Mouse (Mus musculus) hindbrain, embryonic 11.5 days (tissue): ENCODE measurements around the gene Rnf157. TPM values are rescaled to one million over a fixed set of nuclear protein-coding genes. Genes with fewer than 3 reads are reported as not detected.

Source experiments
- ATAC-seq: fragments of 200-750 bp; cut with Nextera tagmentation; 2 replicates; pipeline ENCODE4 v1.8.0; 2017; ENCODE audit warnings: mild to moderate bottlenecking, moderate TSS enrichment, moderate library complexity; ENCODE audit not compliant: low FRiP score
- DNase-seq: peaks from one replicate; pipeline ENCODE4 v3.0.0-alpha.2; 2015; ENCODE audit warnings: low spot score
- H3K27ac ChIP-seq: fragments of 300-500 bp; sonication (generic); 2 replicates; pipeline ENCODE4 v1.5.1; 2014; ENCODE audit warnings: mild to moderate bottlenecking, low read depth, low read length
- H3K27me3 ChIP-seq: fragments of 300-500 bp; sonication (generic); 2 replicates; pipeline ENCODE4 v1.6.1; 2014; ENCODE audit warnings: mild to moderate bottlenecking, low read length, moderate library complexity, mixed read lengths; ENCODE audit not compliant: control insufficient read depth, insufficient read depth
- H3K36me3 ChIP-seq: fragments of 300-500 bp; sonication (generic); 2 replicates; pipeline ENCODE4 v1.6.1; 2014; ENCODE audit warnings: mild to moderate bottlenecking, low read length, moderate library complexity, mixed read lengths; ENCODE audit not compliant: control insufficient read depth, insufficient read depth
- H3K4me1 ChIP-seq: fragments of 300-500 bp; sonication (generic); replicated peaks from 2 replicates; pipeline ENCODE4 v1.6.1; 2014; ENCODE audit warnings: low read length, mixed read lengths; ENCODE audit not compliant: control insufficient read depth, insufficient read depth
- H3K4me2 ChIP-seq: fragments of 300-500 bp; sonication (generic); replicated peaks from 2 replicates; pipeline ENCODE4 v1.6.1; 2014; ENCODE audit warnings: mild to moderate bottlenecking, low read depth, low read length
- H3K4me3 ChIP-seq: fragments of 300-500 bp; sonication (generic); 2 replicates; pipeline ENCODE4 v1.5.1; 2014; ENCODE audit warnings: low read depth, low read length
- H3K9ac ChIP-seq: fragments of 300-500 bp; sonication (generic); 2 replicates; pipeline ENCODE4 v1.6.1; 2014; ENCODE audit warnings: low read depth, low read length
- H3K9me3 ChIP-seq: fragments of 300-500 bp; sonication (generic); 2 replicates; pipeline ENCODE4 v1.6.1; 2016; ENCODE audit warnings: low read length; ENCODE audit not compliant: control insufficient read depth
- WGBS: fragments of 180-500 bp; shearing (Covaris S2); extraction: QIAGEN DNeasy Blood & Tissue Kit; methylation state at CpG from one replicate; pipeline ENCODE4 v1.1.7; 2014; 5-methylcytosine and 5-hydroxymethylcytosine counted together
- polyA plus RNA-seq: library from polyadenylated mRNA; unstranded; fragments of >200 nt; fragmentation: Nextera tagmentation; extraction: Ambion mirVana; gene quantifications from 2 replicates; pipeline ENCODE4 v1.2.1, GENCODE M21; 2014

The Rnf157 gene
- polyA plus RNA-seq, 1 experiment from 2014 or later: 16.0 TPM

- H3K9me3 ChIP-seq: no peaks in the 10 kb centered on the region
- ATAC-seq (no peak), DNase-seq (no peak)
- H3K4me2 ChIP-seq: no peak overlapping the region
- H3K4me3 ChIP-seq: no peak overlapping the region
- no peak overlapping the region; the same call in 1 of the 2 replicates for H3K9ac ChIP-seq
- WGBS: 96% methylated on average over 6 of the region's 6 CpGs
- H3K27me3 ChIP-seq: peaks cover 7% of the 10 kb centered on the region; the same call in 1 of the 2 replicates
- no peaks in the 10 kb centered on the region for H3K4me1 ChIP-seq
- no peak overlapping the region for H3K27ac ChIP-seq
- H3K36me3 ChIP-seq: no peaks in the 10 kb centered on the region
Observed at GRCm38 (mm10) chr11:116443935-116444334, 31.1 kb upstream of the Rnf157 start.

- Histone ChIP-seq H3K4me3 (no peak overlapping the region), H3K27me3 (peaks cover 7% of the 10 kb centered on the region; the same call in 1 of the 2 replicates), H3K4me2 (no peak overlapping the region), H3K9ac (no peak overlapping the region; the same call in 1 of the 2 replicates), H3K36me3 (no peaks in the 10 kb centered on the region), H3K4me1 (no peaks in the 10 kb centered on the region), H3K9me3 (no peaks in the 10 kb centered on the region), H3K27ac (no peak overlapping the region)
- 82% methylated on average over 6 of the region's 6 CpGs for WGBS
- ATAC-seq (no peak), DNase-seq (no peak)
Observed at GRCm38 (mm10) chr11:116443311-116443710, 30.5 kb upstream of the Rnf157 start.

- DNase-seq (no peak), ATAC-seq (no peak)
- no peaks in the 10 kb centered on the region for H3K36me3 ChIP-seq
- no peak overlapping the region for H3K4me2 ChIP-seq
- no peaks in the 10 kb centered on the region for H3K4me1 ChIP-seq
- 78% methylated on average over 6 of the region's 6 CpGs for WGBS
- peaks cover 7% of the 10 kb centered on the region; the same call in 1 of the 2 replicates for H3K27me3 ChIP-seq
- no peak overlapping the region for H3K4me3 ChIP-seq
- H3K27ac ChIP-seq: no peak overlapping the region
- H3K9ac ChIP-seq: no peak overlapping the region
- H3K9me3 ChIP-seq: no peaks in the 10 kb centered on the region
Observed at GRCm38 (mm10) chr11:116442867-116443177, 30.0 kb upstream of the Rnf157 start.

GRCm38 (mm10) chr11:116442129-116442866 is 29.5 kb upstream of the Rnf157 start:
- 83% methylated on average over 15 of the region's 15 CpGs for WGBS
- Histone ChIP-seq H3K27me3 (peaks cover 7% of the 10 kb centered on the region; the same call in 1 of the 2 replicates), H3K9ac (no peak overlapping the region), H3K4me1 (peaks cover 2% of the 10 kb centered on the region; the same call in 1 of the 2 replicates), H3K36me3 (0 out of 2 replicates have a peak, but pooled peaks cover 2% of the 10 kb centered on the region), H3K4me3 (no peak overlapping the region), H3K4me2 (no peak overlapping the region), H3K27ac (no peak overlapping the region), H3K9me3 (no peaks in the 10 kb centered on the region)
- DNase-seq (no peak), ATAC-seq (no peak)

- Histone ChIP-seq H3K4me2 (no peak overlapping the region), H3K36me3 (0 out of 2 replicates have a peak, but pooled peaks cover 4% of the 10 kb centered on the region), H3K9me3 (no peaks in the 10 kb centered on the region), H3K27ac (no peak overlapping the region), H3K4me1 (peaks cover 16% of the 10 kb centered on the region), H3K27me3 (no peaks in the 10 kb centered on the region), H3K9ac (no peak overlapping the region), H3K4me3 (no peak overlapping the region)
- WGBS: 86% methylated on average over 7 of the region's 7 CpGs
- no peak for DNase-seq
- ATAC-seq: no peak
Observed at GRCm38 (mm10) chr11:116440408-116441068, 27.7 kb upstream of the Rnf157 start.

- WGBS: 85% methylated on average over 19 of the region's 19 CpGs
- 0 out of 2 replicates have a peak, but pooled peaks cover 4% of the 10 kb centered on the region for H3K36me3 ChIP-seq
- H3K4me2 ChIP-seq: no peak overlapping the region
- H3K9ac ChIP-seq: no peak overlapping the region
- H3K27ac ChIP-seq: no peak overlapping the region
- ATAC-seq (no peak), DNase-seq (no peak)
- peaks cover 16% of the 10 kb centered on the region for H3K4me1 ChIP-seq
- no peak overlapping the region for H3K4me3 ChIP-seq
- H3K27me3 ChIP-seq: no peaks in the 10 kb centered on the region
- no peaks in the 10 kb centered on the region for H3K9me3 ChIP-seq
Observed at GRCm38 (mm10) chr11:116439269-116440240, 26.7 kb upstream of the Rnf157 start.

- Histone ChIP-seq H3K9me3 (no peaks in the 10 kb centered on the region), H3K27ac (no peak overlapping the region), H3K4me1 (peaks cover 16% of the 10 kb centered on the region), H3K27me3 (no peaks in the 10 kb centered on the region), H3K4me3 (no peak overlapping the region), H3K36me3 (0 out of 2 replicates have a peak, but pooled peaks cover 4% of the 10 kb centered on the region), H3K4me2 (no peak overlapping the region), H3K9ac (peak overlapping the region; percentile 4; the same call in 1 of the 2 replicates)
- WGBS: 88% methylated on average over 11 of the region's 11 CpGs
- ATAC-seq: no peak
- DNase-seq: no peak
Observed at GRCm38 (mm10) chr11:116437541-116437940, 24.7 kb upstream of the Rnf157 start.

- 61% methylated on average over 4 of the region's 4 CpGs for WGBS
- DNase-seq: no peak
- H3K4me1 ChIP-seq: peaks cover 16% of the 10 kb centered on the region
- H3K36me3 ChIP-seq: 0 out of 2 replicates have a peak, but pooled peaks cover 4% of the 10 kb centered on the region
- no peaks in the 10 kb centered on the region for H3K27me3 ChIP-seq
- H3K4me3 ChIP-seq: no peak overlapping the region
- H3K9me3 ChIP-seq: no peaks in the 10 kb centered on the region
- H3K27ac ChIP-seq: no peak overlapping the region
- peak overlapping the region; percentile 14; the same call in 1 of the 2 replicates for H3K4me2 ChIP-seq
- peak overlapping the region; percentile 4; the same call in 1 of the 2 replicates for H3K9ac ChIP-seq
- ATAC-seq: no peak
Observed at GRCm38 (mm10) chr11:116436725-116437331, 24.0 kb upstream of the Rnf157 start.
